Mouse (Mus musculus) embryonic fibroblast, embryonic 13.5 days (primary cell): ENCODE results near the gene Hoxd3.

ENCODE experiments used
- CTCF ChIP-seq: IDR thresholded peaks from 2 replicates; pipeline ENCODE4 v1.5.1; 2011; ENCODE audit warnings: mild to moderate bottlenecking, control low read depth, low read length, moderate library complexity, borderline replicate concordance; ENCODE audit not compliant: insufficient read depth
- POLR2A ChIP-seq: IDR thresholded peaks from 2 replicates; pipeline ENCODE4 v1.6.1; 2011; ENCODE audit warnings: low read depth, mild to moderate bottlenecking, control low read depth, low read length, moderate library complexity

- TF ChIP-seq POLR2A: no peak
- TF ChIP-seq CTCF: no peak
Measured at GRCm38 (mm10) chr2:74699053-74699430, 12.7 kb upstream of the Hoxd3 start.
